Mouse (Mus musculus) urinary bladder, postnatal 14 days (tissue): ENCODE measurements around the gene Olfr541.
"Not testable (repeated sequence)": the region's sequence is repeated elsewhere in the genome, so short reads cannot be mapped to it uniquely, and the experiment has no call there.

Experiments
- DNase-seq: peaks from one replicate; pipeline ENCODE4 v3.0.0; 2021; ENCODE audit warnings: low spot score

The Olfr541 gene

DNA sequence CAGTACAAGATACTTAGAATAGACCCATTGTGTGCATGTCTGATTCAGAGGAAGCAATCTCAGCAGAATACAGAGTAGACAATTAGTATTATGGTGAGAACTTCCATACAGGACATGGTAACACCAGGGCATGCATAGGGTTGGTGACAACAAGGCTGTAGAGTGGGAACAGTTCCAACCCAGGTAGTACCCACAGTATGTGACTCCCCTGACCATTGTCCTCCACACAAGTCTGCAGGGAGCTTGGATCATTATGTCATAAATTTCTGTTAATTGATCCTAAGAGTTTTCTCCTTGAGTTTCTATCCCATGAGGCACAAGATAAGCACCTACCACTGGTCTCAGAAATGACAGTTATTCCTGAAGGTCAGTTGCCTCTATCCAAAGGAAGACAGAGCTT, at the start of gene Olfr541:
TSS of gene Olfr541 (plus strand) at position 301 of the 400 bp plus-strand sequence.
- DNase-seq: no peak

DNA sequence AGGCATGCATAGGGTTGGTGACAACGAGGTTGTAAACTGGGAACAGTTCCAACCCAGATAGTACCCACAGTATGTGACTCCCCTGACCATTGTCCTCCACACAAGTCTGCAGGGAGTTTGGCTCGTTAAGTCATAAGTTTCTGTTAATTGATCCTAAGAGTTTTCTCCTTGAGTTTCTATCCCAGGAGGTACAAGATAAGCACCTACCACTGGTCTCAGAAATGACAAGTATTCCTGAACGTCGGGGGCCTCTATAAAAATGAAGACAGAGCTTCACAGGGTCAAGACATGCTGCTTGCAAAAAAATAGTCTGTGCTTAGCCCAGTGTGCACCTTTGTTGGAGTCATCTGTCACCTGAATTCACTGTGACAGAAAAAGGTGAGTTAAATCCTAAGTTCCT, 37.4 kb upstream of the Olfr541 start, which contains the start of gene Olfr539:
TSS of gene Olfr539 (plus strand) at position 301 of the 400 bp plus-strand sequence.
- no peak for DNase-seq

DNA sequence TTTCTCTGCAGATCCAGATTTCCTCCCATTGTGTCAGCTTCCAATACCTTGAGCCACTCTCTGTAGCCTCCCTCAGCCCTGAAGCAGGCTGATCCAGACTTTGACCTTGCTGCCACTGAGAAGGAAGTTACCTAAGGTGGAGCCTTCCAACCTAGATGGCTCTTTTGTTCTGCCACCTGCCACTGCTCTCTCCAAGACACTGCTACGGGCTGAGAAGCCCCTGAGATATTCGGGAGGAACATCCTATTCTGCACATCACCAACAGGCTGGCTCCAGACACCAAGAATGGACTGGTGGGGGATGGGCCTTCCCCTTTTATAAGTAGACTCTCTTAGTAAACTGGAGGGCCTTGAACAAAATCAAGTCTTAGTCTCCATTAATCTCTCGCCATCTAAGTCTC, 26.4 kb upstream of the Olfr541 start:
- DNase-seq: not testable (repeated sequence)

DNA sequence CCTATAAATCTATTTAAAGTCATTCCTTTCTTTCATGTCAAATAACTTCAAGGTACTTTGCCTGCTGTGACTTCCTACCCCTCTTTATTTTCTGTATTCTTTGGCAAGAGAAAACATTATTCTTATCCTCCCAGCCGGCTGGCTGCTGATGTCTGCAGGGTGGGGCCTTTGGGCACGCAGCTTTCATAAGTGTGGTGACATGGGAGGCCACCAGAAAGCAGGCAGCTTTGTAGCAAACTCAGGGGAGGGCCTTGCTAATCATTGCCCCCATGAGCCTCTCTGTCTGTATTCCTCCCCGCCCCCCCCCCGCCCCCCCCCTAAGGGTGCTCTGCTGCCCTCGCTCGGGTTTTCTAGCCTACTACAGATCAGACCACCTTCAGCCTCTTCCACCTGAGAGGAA, 21.2 kb upstream of the Olfr541 start:
- DNase-seq: no peak

- not testable (repeated sequence) for DNase-seq
Observed at GRCm38 (mm10) chr7:140679591-140679990, 17.5 kb upstream of the Olfr541 start.

DNA sequence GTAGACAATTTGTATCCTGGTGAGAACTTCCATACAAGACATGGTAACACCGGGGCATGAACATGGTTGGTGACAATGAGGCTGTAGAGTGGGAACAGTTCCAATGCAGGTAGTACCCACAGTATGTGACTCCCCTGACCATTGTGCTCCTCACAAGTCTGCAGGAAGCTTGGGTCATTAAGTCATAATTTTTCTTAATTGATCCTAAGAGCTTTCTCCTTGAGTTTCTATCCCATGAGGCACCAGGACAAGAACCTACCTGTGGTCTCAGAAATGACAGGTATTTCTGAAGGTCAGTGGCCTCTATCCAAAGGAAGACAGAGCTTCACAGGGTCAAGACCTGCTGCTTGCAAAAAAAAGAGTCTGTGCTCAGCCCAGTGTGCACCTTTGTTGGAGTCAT, 15.4 kb upstream of the Olfr541 start, which contains the start of gene Olfr45:
TSS of gene Olfr45 (plus strand) at position 301 of the 400 bp plus-strand sequence.
- DNase-seq: no peak

- no peak for DNase-seq
Observed at GRCm38 (mm10) chr7:140706348-140706747, 9.3 kb downstream of the Olfr541 start.

DNA sequence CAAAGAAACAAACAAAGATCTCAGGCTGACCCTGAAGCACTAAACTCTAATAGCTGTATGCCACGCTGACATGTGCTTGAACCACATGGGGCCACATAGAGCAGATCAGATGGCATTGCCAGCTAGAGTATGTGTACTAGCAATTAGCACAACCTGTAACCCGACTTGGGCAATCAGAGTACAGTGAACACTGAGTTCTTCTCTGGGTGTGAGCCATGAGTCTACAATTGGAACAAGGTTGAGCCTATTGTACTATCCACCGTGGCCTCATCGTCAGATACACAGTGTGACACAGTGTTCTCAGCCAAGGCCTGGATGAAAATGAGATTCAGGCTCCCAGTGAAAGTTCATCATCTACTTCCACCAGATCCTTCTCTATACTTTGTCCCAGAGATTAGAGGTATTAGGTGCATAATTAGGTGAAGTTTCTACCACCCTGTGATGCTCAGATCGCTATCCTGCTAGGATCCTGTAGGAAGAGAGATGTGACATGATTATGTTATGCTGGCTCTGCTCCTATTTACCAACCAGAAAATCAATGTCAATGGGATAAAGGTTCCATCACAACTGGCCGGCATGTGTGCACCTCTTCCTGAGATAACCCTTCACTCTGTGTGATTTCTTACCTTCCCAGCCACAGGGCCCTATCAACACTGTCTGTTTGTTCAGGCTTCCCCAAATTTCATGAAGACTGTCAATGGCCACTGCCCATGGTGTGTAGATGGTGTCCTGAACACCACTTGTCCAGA, 10.6 kb downstream of the Olfr541 start:
- DNase-seq: no peak

DNA sequence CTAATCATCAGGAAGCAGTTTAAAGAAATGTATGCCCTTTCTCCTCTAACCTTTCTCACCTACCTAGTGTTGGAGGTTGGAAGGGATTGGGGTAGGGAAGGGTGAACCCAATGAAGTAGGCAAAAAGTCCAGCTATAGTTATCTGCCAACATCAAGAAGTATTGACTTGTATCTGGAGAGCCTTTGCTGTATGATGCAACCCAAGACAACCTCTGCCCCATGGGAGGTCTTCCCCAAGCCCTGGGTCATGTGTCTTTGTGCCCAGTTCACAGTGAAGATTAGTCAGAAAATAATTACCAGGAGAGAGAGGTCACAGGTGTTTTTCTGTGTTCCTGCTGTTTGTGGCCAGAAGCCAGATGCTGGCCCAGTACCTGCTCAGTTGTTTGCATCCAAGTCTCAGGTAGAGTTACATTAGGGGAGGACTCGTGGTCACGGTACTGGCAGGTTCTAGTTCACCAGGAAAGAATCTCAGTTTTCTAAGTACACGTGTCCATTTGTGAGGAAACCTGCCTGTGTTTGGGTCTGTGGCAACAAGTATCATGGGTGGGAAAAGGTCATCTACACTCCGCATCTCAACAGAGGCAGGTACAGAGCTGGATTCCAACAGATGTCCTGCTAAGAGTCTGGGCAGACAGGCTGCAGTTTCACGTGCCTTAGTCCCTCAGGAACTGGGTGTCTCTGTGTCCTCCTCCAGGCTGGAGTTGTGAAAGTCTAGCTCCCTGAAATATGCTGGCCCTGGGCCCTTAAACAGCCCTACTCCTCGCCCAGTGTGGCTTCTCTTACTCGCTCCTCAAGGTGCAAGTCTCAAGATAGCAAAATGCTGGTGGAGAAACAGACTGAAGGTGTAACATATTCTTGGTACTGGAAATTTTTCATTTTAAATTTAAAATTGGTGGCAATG, 20.3 kb downstream of the Olfr541 start:
- DNase-seq: no peak

DNA sequence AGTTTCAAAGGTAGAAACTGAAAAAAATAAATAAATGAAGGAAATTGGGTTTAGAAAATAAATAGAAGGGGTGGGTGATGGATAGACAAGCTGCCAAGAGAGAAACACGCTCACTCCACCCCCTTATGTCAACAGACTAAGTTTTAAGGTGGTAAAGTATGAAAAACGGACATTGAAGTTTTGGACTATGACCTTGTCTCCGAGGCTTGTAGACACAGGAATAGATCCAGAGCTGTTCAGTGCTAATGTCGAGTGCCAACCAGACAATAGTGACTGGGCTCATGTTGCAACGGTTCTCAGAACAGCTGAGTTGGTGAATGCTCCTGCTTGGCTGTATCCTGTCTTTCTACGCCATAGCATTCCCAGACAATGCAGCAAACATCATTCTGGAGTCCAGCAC, 24.0 kb downstream of the Olfr541 start:
- no peak for DNase-seq

DNA sequence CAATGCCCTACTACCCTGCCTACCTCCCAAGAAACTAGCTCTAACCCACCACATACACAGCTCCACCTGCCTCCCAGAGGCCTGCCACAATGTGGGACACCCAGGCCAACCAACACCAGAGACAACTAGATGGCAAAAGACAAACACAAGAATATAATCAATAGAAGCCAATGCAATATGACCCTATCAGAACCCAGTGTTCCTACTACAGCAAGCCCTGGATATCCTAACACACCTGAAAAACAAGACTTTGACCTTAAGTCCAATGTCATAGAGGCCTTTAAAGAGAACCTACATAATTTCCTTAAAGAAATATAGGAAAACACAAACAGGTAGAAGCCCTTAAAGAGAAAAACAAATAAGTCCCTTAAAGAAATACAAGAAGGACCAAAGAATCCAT, 28.5 kb downstream of the Olfr541 start:
- DNase-seq: no peak

DNA sequence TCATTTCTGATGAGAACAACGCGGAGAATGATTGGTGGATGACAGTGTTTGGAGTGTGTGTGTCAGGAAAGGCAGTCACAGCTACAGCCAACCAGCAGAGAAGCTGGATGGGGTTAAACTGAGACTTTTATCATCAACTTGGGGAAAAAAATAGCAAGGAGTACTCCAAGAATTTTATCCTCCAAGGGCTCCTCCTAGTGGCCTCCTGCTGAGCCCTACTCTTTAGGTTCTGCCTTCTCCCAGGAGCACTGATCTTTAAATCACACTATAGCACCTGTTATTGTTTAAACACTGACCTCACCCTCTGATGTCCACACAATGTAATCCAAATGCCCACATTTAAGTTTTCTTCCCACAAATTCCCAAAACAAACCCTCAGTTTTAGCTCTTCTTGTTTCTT, 36.1 kb downstream of the Olfr541 start:
- no peak for DNase-seq

- no peak for DNase-seq
Observed at GRCm38 (mm10) chr7:140747402-140747801, 50.3 kb downstream of the Olfr541 start.

DNA sequence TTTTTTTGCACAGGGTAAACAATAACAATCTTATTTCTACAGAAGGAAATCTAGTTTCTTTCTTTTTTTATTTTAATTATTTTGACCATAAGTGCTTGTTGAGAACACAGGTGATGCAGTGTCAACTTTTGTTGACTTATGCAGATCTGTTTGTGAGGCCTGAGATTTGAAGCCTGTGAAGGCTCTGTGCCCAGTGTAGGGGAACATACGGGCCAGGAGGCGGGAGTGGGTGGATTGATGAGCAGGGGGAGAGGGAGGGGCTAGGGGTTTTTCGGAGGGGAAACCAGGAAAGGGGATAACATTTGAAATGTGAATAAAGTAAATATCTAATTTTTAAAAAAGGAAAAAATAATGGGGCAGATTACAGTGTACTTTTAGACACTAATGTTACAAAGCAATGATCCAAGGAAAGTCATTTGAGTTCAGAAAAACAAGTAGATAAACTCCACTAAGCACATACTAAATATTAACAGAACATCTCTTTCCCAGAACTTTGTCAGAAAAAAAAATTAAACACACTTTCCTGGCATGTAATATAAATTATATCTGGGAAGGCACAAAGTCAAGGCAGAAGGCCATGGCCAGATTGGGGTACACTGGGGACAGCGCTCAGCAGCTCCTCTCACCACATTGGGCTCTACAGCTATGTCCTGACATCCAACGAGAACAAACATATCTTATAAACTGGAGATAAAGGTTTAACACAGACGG, 51.2 kb downstream of the Olfr541 start:
- no peak for DNase-seq

DNA sequence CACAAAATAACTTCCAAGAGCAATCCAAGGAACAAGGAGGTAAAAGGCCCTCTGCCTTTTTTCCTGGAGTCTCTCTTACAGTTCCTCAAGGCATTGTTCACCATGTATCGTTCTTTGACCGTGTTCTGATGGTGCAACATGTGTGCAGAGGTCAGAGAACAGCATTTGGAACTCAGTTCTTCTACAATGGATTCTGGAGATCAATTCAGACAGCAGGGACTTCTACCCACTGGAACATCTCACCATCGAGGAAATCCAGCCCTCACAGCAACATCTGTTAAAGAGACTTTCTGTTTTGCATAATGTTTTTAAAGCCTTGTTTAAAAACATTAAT, 51.7 kb downstream of the Olfr541 start:
- no peak for DNase-seq

DNA sequence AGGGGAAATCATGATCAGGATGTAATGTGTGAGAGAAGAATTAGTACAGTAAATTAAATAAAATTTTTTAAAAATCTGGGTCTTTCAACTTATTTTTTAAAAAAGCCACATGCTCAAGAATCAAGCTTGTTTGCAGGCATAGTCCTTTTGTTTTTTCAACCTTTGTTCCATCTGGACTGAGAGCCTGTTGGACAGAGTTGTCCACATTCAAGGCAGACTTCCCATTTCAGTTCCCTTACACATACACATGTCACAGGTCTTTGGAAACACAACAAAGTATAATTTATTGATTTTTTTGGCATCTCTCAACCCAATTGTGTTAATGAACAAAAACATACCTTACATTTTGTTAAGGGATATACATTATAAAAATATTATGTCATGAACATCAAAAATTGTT, 57.5 kb downstream of the Olfr541 start:
- no peak for DNase-seq
